Mouse (Mus musculus): ENCODE data around the gene Olfr1424. TPM values are rescaled to one million over a fixed set of nuclear protein-coding genes. Genes with fewer than 3 reads are reported as not detected.
"Not testable (repeated sequence)": the region's sequence is repeated elsewhere in the genome, so short reads cannot be mapped to it uniquely, and the experiment has no call there.

The Olfr1424 gene
- not detected in 2 replicates for polyA plus RNA-seq (2015; fragmentation: Nextera tagmentation; extraction: Ambion mirVana)

DNA sequence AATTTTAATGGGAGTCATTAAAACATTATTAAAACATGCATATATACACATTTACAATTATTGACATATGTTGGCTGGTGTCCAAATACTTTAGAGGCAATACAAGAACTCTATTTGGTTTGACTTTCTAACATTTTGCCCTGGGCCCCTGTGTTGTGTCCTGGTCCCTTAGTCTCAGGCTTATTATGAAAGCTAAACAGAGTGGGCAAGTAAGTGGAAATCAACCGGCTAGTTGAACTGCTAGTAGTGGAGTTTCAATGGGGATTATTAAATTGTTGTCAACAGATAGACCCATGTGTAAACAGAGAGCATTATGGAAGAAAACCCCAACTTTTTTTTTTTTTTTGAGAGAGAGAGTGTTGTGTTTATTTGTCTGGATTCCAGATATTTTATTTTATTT lies at the start of gene Olfr1424:
TSS of gene Olfr1424 (minus strand) at position 101 of the 400 bp plus-strand sequence.
- not testable (repeated sequence) for H3K4me3 ChIP-seq; H3K27ac ChIP-seq; H3K27me3 ChIP-seq; H3K36me3 ChIP-seq; H3K9ac ChIP-seq; H3K4me2 ChIP-seq; ATAC-seq (ENCODE audit: insufficient number of reproducible peaks, insufficient read depth, low FRiP score, low TSS enrichment, low read depth); H3K9me3 ChIP-seq; H3K4me1 ChIP-seq
- WGBS: 75% methylated on average over 1 of the region's 1 CpGs

GRCm38 (mm10) chr19:12104541-12104940 lies 42.1 kb upstream of the Olfr1424 start:
- Histone ChIP-seq H3K4me2 (no peak overlapping the region), H3K9ac (no peak overlapping the region), H3K4me1 (no peaks in the 10 kb centered on the region), H3K27ac (no peak overlapping the region), H3K4me3 (no peak overlapping the region), H3K27me3 (no peaks in the 10 kb centered on the region), H3K36me3 (no peaks in the 10 kb centered on the region), H3K9me3 (no peaks in the 10 kb centered on the region)
- WGBS: 71% methylated on average over 1 of the region's 1 CpGs
- ATAC-seq (ENCODE audit: insufficient number of reproducible peaks, insufficient read depth, low FRiP score, low TSS enrichment, low read depth): no peak

DNA sequence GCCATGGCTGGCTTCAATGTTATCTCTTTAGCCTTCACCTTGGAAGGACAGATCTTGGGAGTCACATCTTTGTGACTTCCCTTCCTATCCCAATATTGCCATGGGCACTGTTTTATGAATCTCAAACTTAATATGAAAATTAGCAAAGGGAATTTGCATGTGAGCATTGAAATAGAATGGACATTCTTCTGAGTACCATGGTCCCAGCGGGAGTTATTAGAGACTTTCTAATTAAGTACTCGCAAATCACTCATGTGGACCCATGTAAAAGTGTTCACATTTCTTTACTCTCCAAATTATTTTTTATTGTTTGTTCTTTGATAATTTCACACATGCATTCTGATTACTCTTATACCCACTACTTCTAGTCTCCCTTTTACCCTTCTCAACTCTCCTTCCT lies 40.8 kb upstream of the Olfr1424 start, which contains the start of gene Olfr1427:
TSS of gene Olfr1427 (minus strand) at position 101 of the 400 bp plus-strand sequence.
- Histone ChIP-seq H3K9me3 (no peaks in the 10 kb centered on the region), H3K4me2 (no peak within 1 kb of the TSS), H3K4me3 (no peak within 1 kb of the TSS), H3K9ac (no peak within 1 kb of the TSS), H3K27ac (no peak within 1 kb of the TSS), H3K27me3 (no peaks in the 10 kb centered on the region), H3K36me3 (no peaks in the 10 kb centered on the region), H3K4me1 (no peaks in the 10 kb centered on the region)
- no peak for ATAC-seq (ENCODE audit: insufficient number of reproducible peaks, insufficient read depth, low FRiP score, low TSS enrichment, low read depth)
- 94% methylated on average over 2 of the region's 2 CpGs for WGBS

GRCm38 (mm10) chr19:12091913-12092312 lies 29.4 kb upstream of the Olfr1424 start, which contains the start of gene Olfr1426:
Gene Olfr1426, minus strand, starts transcription at chr19:12092013.
- Histone ChIP-seq H3K9me3 (no peaks in the 10 kb centered on the region), H3K4me3 (no peak within 1 kb of the TSS), H3K36me3 (no peaks in the 10 kb centered on the region), H3K4me1 (no peaks in the 10 kb centered on the region), H3K27ac (no peak within 1 kb of the TSS), H3K4me2 (no peak within 1 kb of the TSS), H3K9ac (no peak within 1 kb of the TSS), H3K27me3 (no peaks in the 10 kb centered on the region)
- no peak for ATAC-seq (ENCODE audit: insufficient number of reproducible peaks, insufficient read depth, low FRiP score, low TSS enrichment, low read depth)
- WGBS: 79% methylated on average over 1 of the region's 1 CpGs

DNA sequence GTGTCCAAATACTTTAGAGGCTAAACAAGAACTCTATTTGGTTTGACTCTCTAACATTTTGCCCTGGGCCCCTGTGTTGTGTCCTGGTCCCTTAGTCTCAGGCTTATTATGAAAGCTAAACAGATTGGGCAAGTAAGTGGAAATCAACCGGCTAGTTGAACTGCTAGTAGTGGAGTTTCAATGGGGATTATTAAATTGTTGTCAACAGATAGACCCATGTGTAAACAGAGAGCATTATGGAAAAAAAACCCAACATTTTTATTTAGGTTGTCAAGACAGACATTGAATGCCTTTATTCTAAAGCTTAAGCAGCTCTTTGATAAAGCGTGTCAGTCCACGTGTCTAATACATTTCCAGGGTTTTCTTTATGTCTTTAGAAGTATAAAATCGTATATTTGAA lies 15.1 kb upstream of the Olfr1424 start, which contains the start of gene Olfr1425:
TSS of gene Olfr1425 (minus strand) at position 101 of the 400 bp plus-strand sequence.
- H3K9me3 ChIP-seq; H3K4me2 ChIP-seq; H3K27me3 ChIP-seq; H3K36me3 ChIP-seq; H3K27ac ChIP-seq; ATAC-seq (ENCODE audit: insufficient number of reproducible peaks, insufficient read depth, low FRiP score, low TSS enrichment, low read depth); H3K9ac ChIP-seq; H3K4me1 ChIP-seq; H3K4me3 ChIP-seq: not testable (repeated sequence)
- WGBS: 76% methylated on average over 4 of the region's 4 CpGs

GRCm38 (mm10) chr19:12069546-12069945 lies 7.1 kb upstream of the Olfr1424 start:
- not testable (repeated sequence) for H3K9ac ChIP-seq; H3K27me3 ChIP-seq; H3K4me2 ChIP-seq; H3K27ac ChIP-seq; H3K4me1 ChIP-seq; H3K9me3 ChIP-seq; ATAC-seq (ENCODE audit: insufficient number of reproducible peaks, insufficient read depth, low FRiP score, low TSS enrichment, low read depth); H3K4me3 ChIP-seq; H3K36me3 ChIP-seq
- 71% methylated on average over 1 of the region's 1 CpGs for WGBS

GRCm38 (mm10) chr19:12067806-12068205 lies 5.3 kb upstream of the Olfr1424 start:
- ATAC-seq (ENCODE audit: insufficient number of reproducible peaks, insufficient read depth, low FRiP score, low TSS enrichment, low read depth); H3K4me1 ChIP-seq; H3K36me3 ChIP-seq; H3K27ac ChIP-seq; H3K4me2 ChIP-seq; H3K27me3 ChIP-seq; H3K4me3 ChIP-seq; H3K9me3 ChIP-seq; H3K9ac ChIP-seq: not testable (repeated sequence)
- 71% methylated on average over 1 of the region's 1 CpGs for WGBS

DNA sequence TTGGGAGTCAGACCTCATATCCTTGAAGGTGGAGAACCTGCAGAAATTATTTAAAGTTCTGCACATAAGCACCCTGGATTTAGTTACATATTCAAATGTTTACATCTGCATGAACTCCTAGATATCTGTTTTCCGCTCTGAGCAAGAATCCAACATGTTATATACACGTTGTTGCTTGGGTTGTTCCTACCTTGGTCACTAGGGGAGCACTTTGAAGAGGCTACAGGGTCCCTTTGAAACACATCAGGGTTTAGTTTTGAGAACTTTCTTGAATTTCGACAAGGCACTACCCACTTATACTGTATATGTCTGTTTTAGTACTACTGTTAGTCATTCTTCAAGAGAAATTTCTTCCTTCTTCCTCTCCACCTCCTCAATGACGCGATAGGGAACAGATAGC lies 19.3 kb downstream of the Olfr1424 start:
- Histone ChIP-seq H3K4me1 (no peaks in the 10 kb centered on the region), H3K4me2 (no peak overlapping the region), H3K27ac (no peak overlapping the region), H3K36me3 (no peaks in the 10 kb centered on the region), H3K9me3 (no peaks in the 10 kb centered on the region), H3K4me3 (no peak overlapping the region), H3K9ac (no peak overlapping the region), H3K27me3 (no peaks in the 10 kb centered on the region)
- WGBS: 91% methylated on average over 5 of the region's 5 CpGs
- ATAC-seq (ENCODE audit: insufficient number of reproducible peaks, insufficient read depth, low FRiP score, low TSS enrichment, low read depth): no peak

DNA sequence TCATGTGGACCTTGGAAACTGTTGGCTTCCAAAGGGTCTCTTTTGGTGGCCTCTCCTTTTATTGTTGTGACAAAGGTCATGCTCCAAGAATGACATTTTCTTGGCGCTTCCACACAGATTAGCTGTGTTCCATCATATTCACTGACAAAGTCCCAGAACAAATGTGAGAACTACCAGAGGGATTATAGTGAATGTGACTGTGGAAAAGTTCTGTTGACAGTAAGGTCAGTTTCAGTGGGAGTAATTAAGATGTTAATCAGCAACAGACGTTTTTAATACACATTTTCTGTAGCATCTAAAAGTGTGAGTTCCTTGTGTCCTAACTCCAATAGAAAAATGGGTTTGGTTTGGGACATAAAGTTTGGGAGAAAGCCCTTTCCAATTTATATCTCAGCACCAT lies 21.3 kb downstream of the Olfr1424 start, which contains the start of gene Olfr1423:
TSS of gene Olfr1423 (minus strand) at position 101 of the 400 bp plus-strand sequence.
- Histone ChIP-seq H3K4me2 (no peak within 1 kb of the TSS), H3K4me1 (no peaks in the 10 kb centered on the region), H3K27me3 (no peaks in the 10 kb centered on the region), H3K4me3 (no peak within 1 kb of the TSS), H3K9me3 (no peaks in the 10 kb centered on the region), H3K36me3 (no peaks in the 10 kb centered on the region), H3K27ac (no peak within 1 kb of the TSS), H3K9ac (no peak within 1 kb of the TSS)
- 47% methylated on average over 2 of the region's 2 CpGs for WGBS
- ATAC-seq (ENCODE audit: insufficient number of reproducible peaks, insufficient read depth, low FRiP score, low TSS enrichment, low read depth): no peak

GRCm38 (mm10) chr19:12037727-12038126 lies 24.8 kb downstream of the Olfr1424 start:
- no peaks in the 10 kb centered on the region for H3K27me3 ChIP-seq
- H3K4me3 ChIP-seq: no peak overlapping the region
- H3K36me3 ChIP-seq: no peaks in the 10 kb centered on the region
- H3K4me2 ChIP-seq: no peak overlapping the region
- no peak for ATAC-seq (ENCODE audit: insufficient number of reproducible peaks, insufficient read depth, low FRiP score, low TSS enrichment, low read depth)
- H3K9ac ChIP-seq: no peak overlapping the region
- H3K27ac ChIP-seq: no peak overlapping the region
- H3K9me3 ChIP-seq: no peaks in the 10 kb centered on the region
- no peaks in the 10 kb centered on the region for H3K4me1 ChIP-seq

GRCm38 (mm10) chr19:12026606-12027005 lies 35.9 kb downstream of the Olfr1424 start:
- no peak for ATAC-seq (ENCODE audit: insufficient number of reproducible peaks, insufficient read depth, low FRiP score, low TSS enrichment, low read depth)
- H3K27ac ChIP-seq: no peak overlapping the region
- no peaks in the 10 kb centered on the region for H3K9me3 ChIP-seq
- 56% methylated on average over 2 of the region's 2 CpGs for WGBS
- no peaks in the 10 kb centered on the region for H3K36me3 ChIP-seq
- no peak overlapping the region for H3K4me3 ChIP-seq
- H3K27me3 ChIP-seq: no peaks in the 10 kb centered on the region
- H3K4me1 ChIP-seq: no peaks in the 10 kb centered on the region
- no peak overlapping the region for H3K9ac ChIP-seq
- no peak overlapping the region for H3K4me2 ChIP-seq

GRCm38 (mm10) chr19:12025333-12025732 lies 37.1 kb downstream of the Olfr1424 start:
- Histone ChIP-seq H3K9me3 (no peaks in the 10 kb centered on the region), H3K36me3 (no peaks in the 10 kb centered on the region), H3K27ac (no peak overlapping the region), H3K4me2 (no peak overlapping the region), H3K9ac (no peak overlapping the region), H3K4me1 (no peaks in the 10 kb centered on the region), H3K27me3 (no peaks in the 10 kb centered on the region), H3K4me3 (no peak overlapping the region)
- ATAC-seq (ENCODE audit: insufficient number of reproducible peaks, insufficient read depth, low FRiP score, low TSS enrichment, low read depth): no peak
- 95% methylated on average over 3 of the region's 3 CpGs for WGBS
